Mouse (Mus musculus) liver, embryonic 18 days (tissue): ENCODE results near the gene Smim9. TPM values are rescaled to one million over a fixed set of nuclear protein-coding genes. Genes with fewer than 3 reads are reported as not detected.

Source experiments
- polyA plus RNA-seq: library from polyadenylated mRNA; depleted of rRNA; stranded (reverse); fragments of >200 nt; gene quantifications from 2 replicates; pipeline ENCODE4 v1.2.3, GENCODE M21; 2012; rRNA removed

The Smim9 gene
- polyA plus RNA-seq: 0.07 and 0.08 TPM in 2 replicates

GRCm38 (mm10) chrX:75163670-75164069 is at the start of gene Smim9:
Smim9 (minus strand) TSS chrX:75163770.

GRCm38 (mm10) chrX:75130467-75131160 is 33.0 kb downstream of the Smim9 start, which contains the start of gene Mpp1:
Mpp1 (minus strand) TSS chrX:75131016.

Other genes starting within 250 kb of the Smim9 start
- gene Gab3, start 78.3 kb downstream of the Smim9 start, polyA plus RNA-seq: 0.74 and 0.84 TPM in 2 replicates
- gene Dkc1, start 67.9 kb downstream of the Smim9 start, polyA plus RNA-seq: 25.9 and 28.6 TPM in 2 replicates
- 62.5 and 66.6 TPM in 2 replicates for gene Mpp1, start 32.8 kb downstream of the Smim9 start, polyA plus RNA-seq
- gene Fundc2, start 218.6 kb upstream of the Smim9 start, polyA plus RNA-seq: 7.4 and 8.3 TPM in 2 replicates
- 1.2 and 1.4 TPM in 2 replicates for gene F8, start 218.8 kb upstream of the Smim9 start, polyA plus RNA-seq